Mouse (Mus musculus) midbrain, embryonic 10.5 days (tissue): ENCODE results near the gene Kcnc3. TPM values are rescaled to one million over a fixed set of nuclear protein-coding genes. Genes with fewer than 3 reads are reported as not detected.

ENCODE experiments used
- DNase-seq: peaks from one replicate; pipeline ENCODE4 v3.0.0-alpha.2; 2017; ENCODE audit warnings: low spot score
- H3K27ac ChIP-seq: fragments of 300-500 bp; sonication (generic); replicated peaks from 2 replicates; pipeline ENCODE4 v1.5.1; 2016; ENCODE audit warnings: mild to moderate bottlenecking
- H3K27me3 ChIP-seq: fragments of 300-500 bp; sonication (generic); 2 replicates; pipeline ENCODE4 v1.6.1; 2016; ENCODE audit warnings: low read depth, mild to moderate bottlenecking; ENCODE audit not compliant: poor library complexity, severe bottlenecking
- H3K36me3 ChIP-seq: fragments of 300-500 bp; sonication (generic); 2 replicates; pipeline ENCODE4 v1.6.1; 2016; ENCODE audit warnings: mild to moderate bottlenecking, moderate library complexity
- H3K4me1 ChIP-seq: fragments of 300-500 bp; sonication (generic); 2 replicates; pipeline ENCODE4 v1.6.1; 2016
- H3K4me3 ChIP-seq: fragments of 300-500 bp; sonication (generic); 2 replicates; pipeline ENCODE4 v1.5.1; 2016; ENCODE audit warnings: mild to moderate bottlenecking, moderate library complexity
- H3K9me3 ChIP-seq: fragments of 300-500 bp; sonication (generic); replicated peaks from 2 replicates; pipeline ENCODE4 v1.6.1; 2016; ENCODE audit warnings: mild to moderate bottlenecking
- WGBS: fragments of 180-500 bp; shearing (Covaris S2); methylation state at CpG from one replicate; pipeline ENCODE4 v1.1.7; 2016; 5-methylcytosine and 5-hydroxymethylcytosine counted together
- polyA plus RNA-seq: library from polyadenylated mRNA; unstranded; fragments of >200 nt; fragmentation: Nextera tagmentation; extraction: Ambion mirVana; gene quantifications from 2 replicates; pipeline ENCODE4 v1.2.1, GENCODE M21; 2016

Kcnc3 gene
- polyA plus RNA-seq, 1 experiment from 2014 or later, result 1.1 TPM

DNA sequence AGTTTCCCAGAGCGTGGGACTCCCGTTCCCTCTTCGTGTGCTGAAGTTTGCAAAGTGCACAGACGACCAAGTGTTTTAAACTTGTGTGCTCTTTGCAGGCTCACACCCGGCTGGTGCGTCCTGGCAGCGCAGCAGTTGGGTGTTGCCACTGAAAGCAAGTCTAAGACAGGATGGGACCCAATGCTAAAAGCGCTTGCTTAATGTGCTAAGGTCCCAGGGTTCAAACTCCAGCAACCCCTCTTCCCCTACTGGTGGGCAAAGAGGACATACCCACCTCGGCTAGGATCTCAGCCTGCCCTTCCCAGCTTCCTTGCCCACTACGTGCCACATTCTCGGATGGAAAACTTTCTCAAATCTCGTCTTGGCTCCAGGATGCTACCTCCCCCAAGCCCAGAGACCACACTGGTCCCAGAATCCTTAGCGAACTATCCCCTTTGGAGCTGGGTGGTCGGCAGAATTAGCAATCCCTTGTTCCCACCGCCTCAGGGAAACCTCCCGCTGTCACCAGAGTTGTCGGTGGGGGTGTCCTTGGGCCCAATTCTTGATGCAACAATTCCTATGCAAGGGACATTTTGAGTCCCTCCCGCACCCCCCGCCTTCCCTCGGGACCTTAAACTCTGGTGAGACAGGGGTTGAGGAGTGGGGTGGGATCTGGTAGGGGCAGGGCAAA lies 12.9 kb downstream of the Kcnc3 start:
- peak overlapping the region; percentile 81 for H3K27ac ChIP-seq
- no peaks in the 10 kb centered on the region; the same call in 1 of the 2 replicates for H3K36me3 ChIP-seq
- 2% methylated on average over 20 of the region's 20 CpGs for WGBS
- peaks cover 65% of the 10 kb centered on the region for H3K4me1 ChIP-seq
- H3K9me3 ChIP-seq, result no peaks in the 10 kb centered on the region
- H3K4me3 ChIP-seq, result peak overlapping the region; percentile 52
- DNase-seq, result peak; percentile 52
- H3K27me3 ChIP-seq, result peaks cover 79% of the 10 kb centered on the region

DNA sequence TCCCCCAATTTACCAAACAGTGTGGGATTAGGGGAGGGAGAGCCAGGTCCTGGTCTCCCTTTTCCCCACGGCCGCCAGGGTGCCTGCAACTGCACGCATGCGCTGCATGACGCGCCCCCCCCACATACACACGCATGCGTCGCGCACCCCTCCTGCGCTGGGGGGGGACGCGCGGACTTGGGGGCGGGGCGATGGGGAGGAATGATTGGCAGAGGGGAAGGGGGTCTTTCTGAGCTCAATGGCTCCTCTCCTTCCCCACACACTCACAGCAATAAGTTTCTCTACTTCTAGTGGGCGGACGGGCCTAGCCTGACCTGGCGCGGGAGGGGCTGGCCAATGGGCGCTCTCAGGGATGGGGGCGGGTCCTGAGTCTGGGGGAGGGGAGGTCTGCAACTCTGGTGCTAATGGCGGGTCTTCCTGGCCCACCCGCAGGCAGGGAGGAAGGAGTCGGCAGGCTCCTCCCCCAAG lies 13.7 kb downstream of the Kcnc3 start:
- Histone ChIP-seq H3K4me3 (peak overlapping the region; percentile 52), H3K4me1 (peaks cover 65% of the 10 kb centered on the region), H3K27ac (peak overlapping the region; percentile 81), H3K27me3 (peaks cover 88% of the 10 kb centered on the region), H3K9me3 (no peaks in the 10 kb centered on the region), H3K36me3 (no peaks in the 10 kb centered on the region)
- 2% methylated on average over 18 of the region's 25 CpGs for WGBS
- peak; percentile 90 for DNase-seq

DNA sequence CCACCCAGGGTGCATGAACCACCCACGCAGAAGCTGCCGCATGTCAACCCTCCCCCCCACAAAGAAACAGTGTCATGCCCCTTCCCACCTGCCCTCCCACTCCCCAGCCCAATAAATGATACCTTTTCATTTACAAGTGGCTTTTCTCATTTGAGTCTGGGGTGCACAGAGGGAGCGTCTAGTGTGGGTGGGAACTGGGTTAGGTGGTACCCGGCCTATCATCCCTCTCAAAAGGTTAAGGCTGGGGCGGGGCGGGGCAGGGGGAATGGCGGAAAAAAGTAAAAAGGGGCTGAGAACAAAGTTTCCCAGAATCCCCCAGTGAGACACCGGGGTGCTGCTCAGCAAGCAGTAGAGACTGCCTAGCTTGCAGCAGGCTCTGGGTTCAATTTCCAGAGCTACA lies 14.2 kb downstream of the Kcnc3 start:
- peaks cover 92% of the 10 kb centered on the region for H3K27me3 ChIP-seq
- WGBS, result under 1% methylated on average over 8 of the region's 8 CpGs
- DNase-seq, result no peak
- H3K4me3 ChIP-seq, result peak overlapping the region; percentile 52
- no peaks in the 10 kb centered on the region for H3K36me3 ChIP-seq
- peaks cover 65% of the 10 kb centered on the region for H3K4me1 ChIP-seq
- H3K9me3 ChIP-seq, result no peaks in the 10 kb centered on the region
- peak overlapping the region; percentile 81 for H3K27ac ChIP-seq

DNA sequence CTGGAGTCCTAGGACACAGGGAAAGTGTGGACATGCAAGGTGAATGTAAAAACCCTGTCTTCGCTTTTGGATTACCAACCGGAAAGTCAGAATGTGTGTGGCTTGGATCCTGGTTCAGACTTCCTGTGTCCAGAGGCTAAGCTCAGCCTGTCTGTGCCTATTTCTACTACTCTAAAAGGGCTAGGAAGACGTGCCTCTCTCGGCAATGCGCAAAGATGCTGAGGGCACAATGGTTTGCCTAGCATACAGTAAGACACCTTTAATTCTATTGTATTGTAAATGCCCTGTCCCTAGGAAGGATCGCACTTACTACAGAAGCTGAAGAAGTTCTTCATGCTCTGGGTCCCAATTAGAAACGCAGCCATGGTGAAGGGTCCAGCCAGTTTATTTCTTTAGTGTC lies 15.0 kb downstream of the Kcnc3 start:
- peaks cover 91% of the 10 kb centered on the region for H3K27me3 ChIP-seq
- WGBS, result 34% methylated on average over 7 of the region's 7 CpGs
- H3K27ac ChIP-seq, result no peak overlapping the region
- H3K4me3 ChIP-seq, result no peak overlapping the region
- no peaks in the 10 kb centered on the region for H3K36me3 ChIP-seq
- H3K4me1 ChIP-seq, result peaks cover 64% of the 10 kb centered on the region
- no peak for DNase-seq
- H3K9me3 ChIP-seq, result no peaks in the 10 kb centered on the region

DNA sequence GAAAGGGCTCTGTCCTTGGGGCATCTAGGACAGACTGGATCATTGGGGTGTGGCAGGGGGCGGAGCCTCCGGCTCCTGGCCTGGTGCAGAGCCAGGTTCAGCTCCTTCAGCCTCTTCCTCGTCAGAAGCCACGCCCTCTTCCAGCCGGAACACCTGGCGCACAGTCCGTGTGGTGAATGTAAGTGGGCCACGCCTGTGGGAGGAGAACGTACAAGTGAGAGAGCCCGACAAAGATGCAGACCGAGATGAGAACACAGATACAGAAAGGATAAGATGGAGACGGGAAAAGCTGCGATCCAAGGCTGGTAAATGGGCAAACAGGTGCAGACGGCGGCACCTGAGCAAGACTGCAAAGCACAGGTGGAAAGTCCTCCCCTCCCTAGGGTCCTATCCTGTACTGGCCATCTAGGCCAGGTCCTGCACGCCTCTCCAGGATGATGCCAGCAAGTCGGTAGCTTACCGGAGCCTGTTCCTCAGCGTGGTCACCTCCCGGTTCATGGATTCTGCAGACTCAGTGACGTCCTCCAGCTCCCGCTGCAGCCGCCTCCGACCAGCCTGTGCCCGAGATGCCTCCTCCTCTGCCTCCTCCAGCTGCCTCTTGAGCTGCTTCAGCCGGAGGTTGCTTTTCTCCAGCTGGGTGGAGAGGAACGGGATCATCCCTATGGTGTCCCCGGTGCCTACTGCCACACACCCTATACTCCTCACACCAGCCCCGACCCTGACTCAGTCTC lies 15.9 kb downstream of the Kcnc3 start:
- H3K4me1 ChIP-seq, result peaks cover 56% of the 10 kb centered on the region
- 9% methylated on average over 29 of the region's 29 CpGs for WGBS
- peaks cover 82% of the 10 kb centered on the region for H3K27me3 ChIP-seq
- no peak for DNase-seq
- no peak overlapping the region for H3K4me3 ChIP-seq
- H3K36me3 ChIP-seq, result no peaks in the 10 kb centered on the region
- H3K27ac ChIP-seq, result peak overlapping the region; percentile 2; the same call in 1 of the 2 replicates
- no peaks in the 10 kb centered on the region for H3K9me3 ChIP-seq

DNA sequence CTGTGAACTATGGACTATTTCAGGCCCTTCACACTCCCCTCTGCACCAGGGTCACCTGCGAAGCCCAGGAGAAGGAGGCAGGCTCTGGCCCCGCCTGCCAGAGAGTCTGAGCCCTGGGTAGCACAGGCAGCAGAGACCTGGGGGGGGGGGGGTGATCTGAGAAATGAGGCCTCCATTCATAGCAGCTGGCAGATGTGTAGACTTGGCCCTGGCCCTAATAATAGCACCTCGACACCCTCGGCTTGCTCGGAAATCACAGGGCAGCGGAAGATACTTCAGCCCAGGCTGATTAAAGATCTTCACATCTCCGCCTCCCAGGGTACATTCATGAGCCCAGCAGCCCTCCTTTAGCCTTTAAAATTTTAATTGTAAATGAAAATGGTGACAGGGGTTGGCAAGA lies 21.7 kb downstream of the Kcnc3 start:
- H3K4me1 ChIP-seq, result peaks cover 25% of the 10 kb centered on the region
- no peaks in the 10 kb centered on the region for H3K36me3 ChIP-seq
- 84% methylated on average over 7 of the region's 7 CpGs for WGBS
- H3K9me3 ChIP-seq, result no peaks in the 10 kb centered on the region; the same call in 1 of the 2 replicates
- H3K27me3 ChIP-seq, result peaks cover 61% of the 10 kb centered on the region
- DNase-seq, result no peak
- H3K27ac ChIP-seq, result no peak overlapping the region
- no peak overlapping the region for H3K4me3 ChIP-seq

DNA sequence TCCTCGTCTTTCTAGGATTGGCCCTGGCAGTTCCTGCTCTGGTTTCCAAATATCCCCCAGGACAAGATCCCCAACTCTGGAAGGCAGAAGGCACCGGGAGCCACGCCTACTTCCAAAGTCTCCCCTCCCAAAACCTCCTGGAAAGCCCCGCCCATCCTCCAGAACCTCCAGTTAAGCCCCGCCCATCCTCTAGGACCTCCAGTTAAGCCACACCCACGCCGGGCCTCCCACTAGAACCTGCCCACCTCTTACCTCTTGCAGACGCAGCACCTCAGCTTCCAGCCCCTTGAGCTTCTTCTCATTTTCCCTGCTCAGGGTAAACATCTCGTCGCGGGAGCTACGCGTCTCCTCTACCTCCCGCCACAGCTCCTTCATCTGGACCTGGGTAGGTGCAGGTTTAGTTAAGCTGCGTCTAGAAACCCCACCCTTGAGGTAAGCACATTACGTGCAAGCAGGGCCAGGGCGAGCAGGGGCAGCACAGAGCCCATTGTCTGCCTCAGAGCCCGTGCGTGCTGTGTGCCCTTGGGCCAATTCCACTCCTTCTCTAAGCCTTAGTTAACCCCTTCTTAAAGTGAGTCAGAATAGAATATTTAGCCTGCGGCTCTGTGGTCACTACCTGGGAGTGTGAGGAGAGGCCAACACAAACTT lies 23.7 kb downstream of the Kcnc3 start:
- 8% methylated on average over 20 of the region's 20 CpGs for WGBS
- no peak for DNase-seq
- Histone ChIP-seq H3K27ac (no peak overlapping the region), H3K9me3 (no peaks in the 10 kb centered on the region; the same call in none of the 2 replicates), H3K4me3 (peak overlapping the region; percentile 20; the same call in 1 of the 2 replicates), H3K4me1 (peaks cover 25% of the 10 kb centered on the region), H3K27me3 (peaks cover 42% of the 10 kb centered on the region), H3K36me3 (no peaks in the 10 kb centered on the region)

DNA sequence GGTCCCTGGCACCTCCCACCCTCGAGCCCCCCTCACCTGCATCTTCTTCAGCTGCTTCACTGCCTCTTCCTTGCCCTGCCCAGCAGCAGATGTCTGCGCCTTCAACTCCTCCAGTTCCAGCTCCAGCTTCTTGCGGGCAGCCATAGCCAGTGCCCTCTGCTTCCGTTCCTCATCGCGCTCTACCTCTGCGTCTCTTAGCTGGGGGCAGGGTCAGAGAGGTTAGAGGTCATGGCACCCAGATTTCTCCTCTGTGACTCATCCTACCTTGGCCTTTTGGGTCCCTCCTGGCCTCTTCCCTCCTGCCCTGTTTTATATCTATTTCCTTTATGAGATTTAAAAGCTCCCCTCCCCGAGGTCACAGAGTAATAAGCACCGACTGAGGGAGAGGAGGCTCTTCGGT lies 24.8 kb downstream of the Kcnc3 start:
- peaks cover 37% of the 10 kb centered on the region for H3K27me3 ChIP-seq
- no peak overlapping the region for H3K27ac ChIP-seq
- WGBS, result 16% methylated on average over 10 of the region's 10 CpGs
- H3K4me1 ChIP-seq, result peaks cover 25% of the 10 kb centered on the region
- H3K9me3 ChIP-seq, result peaks cover 5% of the 10 kb centered on the region
- DNase-seq, result no peak
- no peaks in the 10 kb centered on the region for H3K36me3 ChIP-seq
- H3K4me3 ChIP-seq, result peak overlapping the region; percentile 14; the same call in 1 of the 2 replicates

DNA sequence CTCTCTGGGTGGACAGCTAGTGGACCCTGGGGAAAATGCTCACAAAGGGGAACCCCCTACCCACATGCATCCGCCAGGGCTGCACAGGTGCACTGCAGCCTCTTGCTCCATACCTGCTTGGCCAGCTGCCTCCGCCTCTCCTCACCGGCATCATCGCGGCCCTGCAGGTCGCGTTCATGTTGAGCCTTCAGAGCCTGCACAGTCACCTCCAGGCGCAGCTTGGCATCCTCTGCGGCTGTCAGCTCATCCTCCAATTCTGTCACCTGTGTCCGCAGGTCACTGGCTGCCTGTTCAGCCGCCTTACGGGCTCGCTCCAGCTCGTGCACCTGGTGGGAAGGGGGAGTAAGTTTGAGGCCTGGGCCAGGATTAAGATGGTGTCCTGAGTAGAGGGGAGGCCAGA lies 25.5 kb downstream of the Kcnc3 start:
- Histone ChIP-seq H3K9me3 (peaks cover 5% of the 10 kb centered on the region), H3K27ac (no peak overlapping the region), H3K4me3 (no peak overlapping the region), H3K4me1 (peaks cover 25% of the 10 kb centered on the region), H3K36me3 (no peaks in the 10 kb centered on the region), H3K27me3 (peaks cover 37% of the 10 kb centered on the region)
- 84% methylated on average over 14 of the region's 14 CpGs for WGBS
- no peak for DNase-seq

DNA sequence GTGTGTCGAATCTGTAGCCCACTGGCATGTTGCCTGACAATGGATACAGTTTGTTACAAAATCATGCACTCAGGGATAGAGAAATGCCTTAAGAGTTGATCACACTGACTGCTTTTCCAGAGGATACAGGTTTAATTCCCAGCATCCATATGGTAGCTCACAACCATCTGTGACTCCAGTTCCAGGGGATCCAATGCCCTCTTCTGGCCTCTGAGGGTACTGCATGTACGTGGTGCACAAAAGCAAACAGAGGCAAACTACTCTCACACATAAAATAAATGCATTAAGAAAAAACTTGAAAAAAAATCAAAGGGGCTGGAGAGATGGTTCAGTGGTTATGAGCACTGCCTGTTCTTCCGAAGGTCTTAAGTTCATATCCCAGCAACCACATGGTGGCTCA lies 26.6 kb downstream of the Kcnc3 start:
- WGBS, result 73% methylated on average over 3 of the region's 3 CpGs
- Histone ChIP-seq H3K27me3 (peaks cover 37% of the 10 kb centered on the region), H3K36me3 (no peaks in the 10 kb centered on the region), H3K9me3 (peaks cover 5% of the 10 kb centered on the region), H3K4me1 (peaks cover 25% of the 10 kb centered on the region), H3K27ac (no peak overlapping the region), H3K4me3 (no peak overlapping the region)
- no peak for DNase-seq

DNA sequence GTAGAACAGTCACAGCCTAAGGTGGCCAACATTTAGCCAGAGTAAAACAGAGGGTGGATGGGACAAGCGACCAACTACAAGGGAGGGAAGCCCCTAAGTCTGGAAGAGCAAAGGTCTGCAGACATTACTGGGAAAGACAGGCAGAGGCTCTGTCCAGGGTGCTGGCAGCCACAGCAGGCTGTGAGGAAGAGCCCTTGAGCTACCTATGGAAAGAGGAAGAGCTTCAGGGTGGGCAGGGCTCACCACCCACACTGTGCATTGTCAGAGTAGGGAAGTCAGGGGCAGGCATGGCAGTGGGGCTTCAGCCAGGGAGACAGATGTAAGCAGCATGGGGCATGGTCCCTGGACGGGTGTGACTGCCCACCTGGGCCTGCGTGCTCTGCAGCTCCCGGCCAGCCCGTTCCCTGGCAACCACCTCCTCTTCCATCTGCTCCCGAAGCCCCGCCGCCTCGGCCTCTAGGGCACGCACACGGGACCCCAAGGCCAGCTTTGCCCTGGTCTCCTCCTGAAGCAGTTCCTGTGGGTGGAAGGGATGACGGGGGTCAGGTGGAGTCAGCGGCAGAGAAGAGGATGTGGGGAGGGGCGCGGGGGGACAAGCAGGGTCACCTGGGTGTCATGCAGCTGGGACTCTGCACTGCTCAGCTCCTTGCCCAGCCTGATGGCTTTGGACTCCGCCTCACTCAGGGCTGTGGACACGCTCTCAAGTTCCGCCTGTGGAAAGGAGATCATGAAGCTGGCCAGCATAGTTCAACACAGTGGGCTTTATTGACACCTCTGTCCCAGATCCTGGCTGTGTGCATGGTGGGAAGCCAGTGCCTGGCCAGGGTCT lies 33.5 kb downstream of the Kcnc3 start:
- no peak overlapping the region for H3K4me3 ChIP-seq
- 52% methylated on average over 18 of the region's 18 CpGs for WGBS
- peaks cover 4% of the 10 kb centered on the region; the same call in 1 of the 2 replicates for H3K27me3 ChIP-seq
- H3K36me3 ChIP-seq, result no peaks in the 10 kb centered on the region
- 0 out of 2 replicates have a peak, but pooled peaks cover 5% of the 10 kb centered on the region for H3K9me3 ChIP-seq
- H3K4me1 ChIP-seq, result peaks cover 6% of the 10 kb centered on the region
- no peak for DNase-seq
- H3K27ac ChIP-seq, result no peak overlapping the region

DNA sequence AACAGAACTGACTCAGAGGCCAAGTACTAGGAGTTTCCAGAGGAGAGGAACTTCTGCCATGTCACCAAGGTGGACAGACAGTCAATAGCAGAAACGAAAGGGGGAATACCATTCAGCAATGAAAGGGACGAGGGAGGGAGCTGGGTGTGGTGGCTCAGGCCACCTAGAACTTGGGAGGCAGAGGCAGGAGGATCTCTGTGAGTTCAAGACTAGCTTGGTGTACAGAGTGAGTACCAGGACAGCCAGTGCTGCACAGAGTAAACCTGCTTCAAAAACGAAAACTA lies 34.0 kb downstream of the Kcnc3 start:
- Histone ChIP-seq H3K9me3 (0 out of 2 replicates have a peak, but pooled peaks cover 3% of the 10 kb centered on the region), H3K36me3 (no peaks in the 10 kb centered on the region), H3K27ac (no peak overlapping the region), H3K4me1 (peaks cover 6% of the 10 kb centered on the region), H3K27me3 (peaks cover 4% of the 10 kb centered on the region; the same call in 1 of the 2 replicates), H3K4me3 (no peak overlapping the region)
- no peak for DNase-seq
- WGBS, result 78% methylated on average over 3 of the region's 3 CpGs
